Mouse (Mus musculus): ENCODE measurements at regions not wholly inside any gene's neighbourhood (a gene's known extent, or its start where the extent isn't known, plus 50 kb on each side); places are given as distances from the start of the nearest gene placed in this dataset.

GRCm38 (mm10) chr19:28188363-28188762, 177.4 kb upstream of the Rfx3 start:
- 80% methylated on average over 6 of the region's 6 CpGs for WGBS
- no peaks in the 10 kb centered on the region for H3K4me1 ChIP-seq (ENCODE audit: insufficient read depth, low read depth, low read length)
- no peaks in the 10 kb centered on the region for H3K36me3 ChIP-seq (ENCODE audit: insufficient read depth, low read length)
- H3K9me3 ChIP-seq (ENCODE audit: low read length): no peaks in the 10 kb centered on the region
- no peak for TF ChIP-seq EP300 (IDR thresholded peaks at IDR 0.05)
- TF ChIP-seq CTCF (IDR thresholded peaks at IDR 0.05): no peak
- DNase-seq (ENCODE audit: low spot score) (no peak), ATAC-seq (no peak)
- no peak overlapping the region for H3K4me2 ChIP-seq (replicated peaks; ENCODE audit: low read depth, low read length)
- H3K27me3 ChIP-seq (replicated peaks; ENCODE audit: insufficient read depth, low read length): no peaks in the 10 kb centered on the region
- no peak overlapping the region for H3K4me3 ChIP-seq (ENCODE audit: low read depth, low read length)
- no peak overlapping the region for H3K27ac ChIP-seq (ENCODE audit: low read length)
- no peak overlapping the region for H3K9ac ChIP-seq (replicated peaks; ENCODE audit: low read depth)

GRCm38 (mm10) chr19:28182411-28183182, 171.6 kb upstream of the Rfx3 start:
- H3K9ac ChIP-seq (replicated peaks; ENCODE audit: low read depth): no peak overlapping the region
- 64% methylated on average over 12 of the region's 12 CpGs for WGBS
- TF ChIP-seq EP300 (IDR thresholded peaks at IDR 0.05) (no peak), CTCF (IDR thresholded peaks at IDR 0.05) (no peak)
- no peaks in the 10 kb centered on the region; the same call in 1 of the 2 replicates for H3K9me3 ChIP-seq (ENCODE audit: low read length)
- H3K27me3 ChIP-seq (replicated peaks; ENCODE audit: insufficient read depth, low read length): no peaks in the 10 kb centered on the region
- no peak for DNase-seq (ENCODE audit: low spot score)
- no peak for ATAC-seq
- no peak overlapping the region for H3K4me3 ChIP-seq (ENCODE audit: low read depth, low read length)
- no peaks in the 10 kb centered on the region for H3K4me1 ChIP-seq (ENCODE audit: insufficient read depth, low read depth, low read length)
- no peaks in the 10 kb centered on the region for H3K36me3 ChIP-seq (ENCODE audit: insufficient read depth, low read length)
- H3K27ac ChIP-seq (ENCODE audit: low read length): no peak overlapping the region
- no peak overlapping the region for H3K4me2 ChIP-seq (replicated peaks; ENCODE audit: low read depth, low read length)

- no peak overlapping the region for H3K4me2 ChIP-seq (replicated peaks; ENCODE audit: low read depth, low read length)
- TF ChIP-seq EP300 (IDR thresholded peaks at IDR 0.05) (no peak), CTCF (IDR thresholded peaks at IDR 0.05) (no peak)
- no peak overlapping the region for H3K9ac ChIP-seq (replicated peaks; ENCODE audit: low read depth)
- no peaks in the 10 kb centered on the region for H3K4me1 ChIP-seq (ENCODE audit: insufficient read depth, low read depth, low read length)
- no peak overlapping the region for H3K27ac ChIP-seq (ENCODE audit: low read length)
- H3K36me3 ChIP-seq (ENCODE audit: insufficient read depth, low read length): no peaks in the 10 kb centered on the region
- 84% methylated on average over 2 of the region's 2 CpGs for WGBS
- no peaks in the 10 kb centered on the region; the same call in 1 of the 2 replicates for H3K9me3 ChIP-seq (ENCODE audit: low read length)
- DNase-seq (ENCODE audit: low spot score) (no peak), ATAC-seq (no peak)
- no peaks in the 10 kb centered on the region for H3K27me3 ChIP-seq (replicated peaks; ENCODE audit: insufficient read depth, low read length)
- H3K4me3 ChIP-seq (ENCODE audit: low read depth, low read length): no peak overlapping the region
These were observed 170.2 kb upstream of the Rfx3 start for GRCm38 (mm10) chr19:28181171-28181570.

- Histone ChIP-seq H3K4me1 (ENCODE audit: insufficient read depth, low read depth, low read length) (no peaks in the 10 kb centered on the region), H3K9me3 (ENCODE audit: low read length) (no peaks in the 10 kb centered on the region; the same call in 1 of the 2 replicates), H3K4me3 (ENCODE audit: low read depth, low read length) (no peak overlapping the region), H3K4me2 (replicated peaks; ENCODE audit: low read depth, low read length) (no peak overlapping the region), H3K9ac (replicated peaks; ENCODE audit: low read depth) (no peak overlapping the region), H3K27me3 (replicated peaks; ENCODE audit: insufficient read depth, low read length) (no peaks in the 10 kb centered on the region), H3K27ac (ENCODE audit: low read length) (no peak overlapping the region), H3K36me3 (ENCODE audit: insufficient read depth, low read length) (no peaks in the 10 kb centered on the region)
- 68% methylated on average over 6 of the region's 6 CpGs for WGBS
- TF ChIP-seq EP300 (IDR thresholded peaks at IDR 0.05) (no peak), CTCF (IDR thresholded peaks at IDR 0.05) (no peak)
- no peak for DNase-seq (ENCODE audit: low spot score)
- no peak for ATAC-seq
These were observed 167.1 kb upstream of the Rfx3 start for GRCm38 (mm10) chr19:28178114-28178513.

GRCm38 (mm10) chr19:28176821-28177220, 165.9 kb upstream of the Rfx3 start:
- H3K4me3 ChIP-seq (ENCODE audit: low read depth, low read length): no peak overlapping the region
- ATAC-seq (no peak), DNase-seq (ENCODE audit: low spot score) (no peak)
- 84% methylated on average over 6 of the region's 6 CpGs for WGBS
- no peaks in the 10 kb centered on the region for H3K4me1 ChIP-seq (ENCODE audit: insufficient read depth, low read depth, low read length)
- H3K27ac ChIP-seq (ENCODE audit: low read length): no peak overlapping the region
- no peak overlapping the region for H3K9ac ChIP-seq (replicated peaks; ENCODE audit: low read depth)
- H3K9me3 ChIP-seq (ENCODE audit: low read length): no peaks in the 10 kb centered on the region; the same call in 1 of the 2 replicates
- no peaks in the 10 kb centered on the region for H3K36me3 ChIP-seq (ENCODE audit: insufficient read depth, low read length)
- TF ChIP-seq CTCF (IDR thresholded peaks at IDR 0.05) (no peak), EP300 (IDR thresholded peaks at IDR 0.05) (no peak)
- no peak overlapping the region for H3K4me2 ChIP-seq (replicated peaks; ENCODE audit: low read depth, low read length)
- H3K27me3 ChIP-seq (replicated peaks; ENCODE audit: insufficient read depth, low read length): no peaks in the 10 kb centered on the region

GRCm38 (mm10) chr19:28171836-28172534, 161.0 kb upstream of the Rfx3 start:
- no peak for ATAC-seq
- Histone ChIP-seq H3K9ac (replicated peaks; ENCODE audit: low read depth) (no peak overlapping the region), H3K9me3 (ENCODE audit: low read length) (no peaks in the 10 kb centered on the region), H3K4me1 (ENCODE audit: insufficient read depth, low read depth, low read length) (no peaks in the 10 kb centered on the region), H3K36me3 (ENCODE audit: insufficient read depth, low read length) (no peaks in the 10 kb centered on the region), H3K4me3 (ENCODE audit: low read depth, low read length) (no peak overlapping the region), H3K27me3 (replicated peaks; ENCODE audit: insufficient read depth, low read length) (no peaks in the 10 kb centered on the region), H3K4me2 (replicated peaks; ENCODE audit: low read depth, low read length) (no peak overlapping the region), H3K27ac (ENCODE audit: low read length) (no peak overlapping the region)
- 75% methylated on average over 11 of the region's 11 CpGs for WGBS
- DNase-seq (ENCODE audit: low spot score): no peak
- TF ChIP-seq EP300 (IDR thresholded peaks at IDR 0.05) (no peak), CTCF (IDR thresholded peaks at IDR 0.05) (no peak)

All from lung, postnatal 0 days (tissue).